Mouse (Mus musculus) urinary bladder, postnatal 14 days (tissue): ENCODE measurements around the gene Cd59b.
A peak's percentile ranks its signal among the peaks of the same experiment; 100 is the strongest.

Experiments used
- DNase-seq: peaks from one replicate; pipeline ENCODE4 v3.0.0; 2021; ENCODE audit warnings: low spot score

Gene Cd59b

DNA sequence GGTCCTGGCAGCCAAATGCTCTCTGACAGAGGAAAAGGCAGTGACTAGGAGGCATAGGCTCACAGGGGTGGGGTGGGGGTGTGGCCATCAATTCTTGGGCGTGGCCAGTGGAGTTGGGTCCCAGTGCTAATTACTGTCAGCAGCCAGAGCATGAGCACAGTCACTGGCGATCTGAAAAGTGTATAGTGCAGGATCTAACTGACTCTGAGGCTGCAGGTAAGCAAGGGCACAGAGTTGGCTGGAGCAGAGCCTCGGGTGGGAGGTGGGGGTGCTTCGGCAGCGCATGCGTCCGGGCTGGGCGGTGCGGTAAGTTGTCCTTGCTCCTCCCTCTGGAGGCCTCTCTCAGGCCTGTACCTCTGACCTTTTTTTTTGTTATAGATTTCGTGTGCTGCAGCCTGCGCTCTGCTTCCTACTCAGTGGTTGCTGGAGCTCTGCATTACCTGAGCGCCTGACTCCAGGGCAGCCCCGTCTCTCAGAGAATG lies at the start of gene Cd59b:
Gene Cd59b, plus strand, starts transcription at position 146 of the 482 bp plus-strand sequence.
- peak; percentile 50 for DNase-seq

DNA sequence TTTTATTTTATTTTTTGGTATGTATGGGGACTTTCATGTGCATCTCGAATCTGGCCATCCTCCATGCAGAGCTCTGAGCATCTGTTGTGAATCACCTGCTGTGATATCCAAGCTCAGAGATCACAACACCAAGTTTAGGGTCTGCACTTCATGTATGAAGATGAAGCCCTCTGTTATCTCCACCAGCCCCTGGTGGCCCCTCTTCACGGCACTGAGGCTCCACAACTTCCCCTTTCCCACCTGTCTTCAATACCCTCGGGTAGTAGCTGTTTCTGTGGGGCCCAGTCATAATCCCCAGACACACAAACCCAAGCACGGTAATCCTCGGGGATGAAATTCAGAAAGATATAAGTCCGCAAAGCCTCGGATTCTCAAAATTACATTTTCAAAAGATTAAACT lies 46.6 kb upstream of the Cd59b start:
- DNase-seq: no peak

DNA sequence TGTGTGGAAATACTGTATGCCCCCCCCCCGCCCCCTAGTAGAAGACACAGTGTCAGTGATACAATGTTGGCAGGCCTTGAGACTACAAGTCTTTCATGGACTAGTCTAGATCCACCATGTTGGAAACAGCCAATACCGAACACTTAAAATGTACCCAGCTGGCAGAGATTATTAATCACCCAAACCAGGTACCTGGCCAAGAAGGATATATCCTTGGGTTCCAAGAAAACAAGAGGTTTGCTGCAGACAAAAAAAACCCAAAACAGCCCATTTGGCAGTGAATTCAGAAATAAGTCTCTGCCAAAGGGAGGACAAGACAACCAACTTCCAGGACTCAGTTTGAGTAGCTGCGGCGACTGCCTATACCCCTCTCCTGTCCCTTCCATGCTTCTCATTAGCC lies 45.0 kb upstream of the Cd59b start:
- no peak for DNase-seq

GRCm38 (mm10) chr2:104027458-104028138 lies 42.1 kb upstream of the Cd59b start, which contains the start of gene Fbxo3:
Gene Fbxo3 (plus strand): TSS chr2:104027721.
- DNase-seq: peak; percentile 87

DNA sequence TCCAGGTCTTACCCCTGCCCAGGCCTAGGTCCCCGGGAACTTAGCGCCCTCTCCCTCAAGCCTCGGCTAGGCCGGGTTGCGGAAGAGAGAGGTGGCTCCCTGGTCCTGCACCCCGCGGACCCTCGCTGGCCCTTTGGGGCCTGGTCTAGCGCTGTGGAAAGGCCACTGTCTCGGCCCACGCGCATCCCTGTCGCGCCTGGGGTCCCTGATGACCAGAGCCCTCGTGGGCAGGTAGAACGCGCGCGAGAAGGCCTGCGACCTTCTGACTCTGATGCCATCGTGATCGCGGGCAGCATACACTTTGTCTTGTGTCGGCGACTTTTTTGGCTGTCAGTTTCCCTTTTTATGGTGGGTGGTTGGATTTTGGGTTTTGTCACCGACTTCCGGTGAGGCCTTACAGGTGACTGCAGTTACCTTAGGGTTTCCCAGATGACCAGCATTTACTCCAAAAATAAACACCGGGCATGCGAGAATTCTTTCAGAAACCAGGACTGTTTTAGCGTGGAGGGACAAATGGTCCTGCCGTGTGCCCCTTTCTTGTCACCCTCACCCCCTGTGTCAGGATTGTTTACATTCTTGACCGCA lies 41.4 kb upstream of the Cd59b start, which contains the start of gene 4931422A03Rik:
Gene 4931422A03Rik, minus strand, starts transcription at position 223 of the 585 bp plus-strand sequence.
- DNase-seq: no peak

- DNase-seq: no peak
Observed at GRCm38 (mm10) chr2:104029074-104029473, 40.6 kb upstream of the Cd59b start.

- no peak for DNase-seq
Observed at GRCm38 (mm10) chr2:104030381-104030780, 39.3 kb upstream of the Cd59b start.

- no peak for DNase-seq
Observed at GRCm38 (mm10) chr2:104032056-104032455, 37.6 kb upstream of the Cd59b start.

DNA sequence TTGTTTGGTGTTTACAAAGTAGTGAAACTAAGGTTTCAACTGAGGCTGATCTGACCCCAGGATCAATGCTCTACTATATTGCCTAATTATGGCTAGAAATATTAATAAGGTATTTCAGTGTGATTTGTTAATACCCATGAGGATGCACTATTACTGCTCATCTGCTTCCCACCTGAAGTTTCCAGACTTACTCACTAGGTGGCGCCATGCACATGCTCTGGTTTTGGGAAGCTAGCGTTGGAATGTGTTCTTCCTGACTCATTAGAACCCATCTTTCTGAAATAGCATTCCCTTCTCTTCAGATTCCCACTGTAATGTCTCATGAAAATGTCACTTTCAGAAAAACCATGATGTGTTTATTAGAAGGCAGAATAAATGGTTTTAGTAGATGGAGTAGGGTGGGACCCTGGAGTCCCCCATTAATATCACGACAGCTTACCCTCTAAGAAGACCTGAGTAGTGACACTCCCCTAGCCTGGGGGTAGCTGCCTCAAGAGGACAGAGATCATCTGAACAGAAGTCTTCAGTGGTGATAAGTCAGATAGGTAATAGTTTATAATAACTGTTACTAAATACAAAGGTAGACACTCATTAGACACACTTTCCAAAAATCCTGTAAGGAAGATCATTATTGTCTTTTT lies 34.7 kb upstream of the Cd59b start:
- peak; percentile 52 for DNase-seq

DNA sequence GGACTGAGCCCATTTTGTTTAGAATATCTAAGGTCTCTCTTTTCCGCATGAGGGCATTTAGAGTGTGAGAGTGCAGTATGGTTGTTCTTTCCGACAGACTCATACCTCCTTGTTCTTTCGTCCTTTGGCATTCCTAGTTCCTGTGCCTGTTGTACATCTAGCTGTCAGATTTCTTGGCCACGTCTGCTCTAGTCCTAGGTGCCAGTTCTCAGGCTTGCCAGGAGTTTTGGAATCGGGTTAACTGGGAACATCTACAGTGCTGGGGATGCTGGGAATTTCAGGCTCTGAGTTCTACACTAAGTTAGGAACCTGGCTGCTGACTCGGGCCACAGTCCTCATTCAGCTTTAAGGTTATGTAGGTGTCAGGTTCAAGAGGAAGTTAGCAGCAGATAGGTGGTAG lies 34.1 kb upstream of the Cd59b start:
- DNase-seq: no peak

GRCm38 (mm10) chr2:104036316-104036715 lies 33.3 kb upstream of the Cd59b start:
- no peak for DNase-seq

DNA sequence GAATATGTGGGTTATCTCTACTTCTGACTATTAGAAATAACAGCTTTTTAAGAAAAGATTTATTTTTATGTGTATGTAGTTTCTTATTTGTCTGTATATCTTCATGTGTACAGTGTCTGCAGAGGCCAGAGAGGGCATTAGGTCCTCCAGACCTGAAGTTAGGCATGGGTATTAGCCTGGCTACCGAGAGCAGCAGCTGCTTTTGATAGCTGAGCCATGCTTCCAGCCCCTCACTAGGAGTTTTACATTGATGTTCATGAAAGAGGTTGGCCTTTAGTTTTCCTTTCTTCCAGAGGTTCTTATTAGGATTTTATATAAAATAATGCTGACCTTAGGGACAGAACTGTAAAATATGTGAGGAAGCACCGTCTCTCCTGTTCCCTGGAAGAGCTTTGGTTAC lies 31.4 kb upstream of the Cd59b start:
- no peak for DNase-seq

- DNase-seq: no peak
Observed at GRCm38 (mm10) chr2:104041632-104042031, 28.0 kb upstream of the Cd59b start.

DNA sequence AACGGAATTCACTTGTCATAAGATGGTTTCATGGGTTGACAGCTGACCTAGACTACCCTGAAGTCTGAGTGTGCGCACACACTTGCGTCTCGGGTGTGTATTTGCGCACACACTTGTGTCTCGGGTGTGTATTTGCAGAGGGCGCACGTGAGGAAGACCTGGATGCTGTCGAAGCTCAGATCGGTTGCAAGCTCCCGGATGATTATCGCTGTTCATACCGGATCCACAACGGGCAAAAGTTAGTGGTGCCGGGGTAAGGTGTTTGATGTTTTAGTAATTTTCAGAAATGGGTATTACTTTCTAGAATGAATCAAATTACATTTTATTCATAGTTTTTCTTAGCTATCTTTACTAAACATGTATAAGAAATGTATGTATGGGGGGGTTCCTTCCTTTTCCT lies 26.9 kb upstream of the Cd59b start:
- DNase-seq: no peak

GRCm38 (mm10) chr2:104043624-104044478 lies 25.8 kb upstream of the Cd59b start:
- DNase-seq: no peak

- DNase-seq: no peak
Observed at GRCm38 (mm10) chr2:104044479-104045080, 25.1 kb upstream of the Cd59b start.

GRCm38 (mm10) chr2:104058381-104058780 lies 11.3 kb upstream of the Cd59b start:
- DNase-seq: no peak

DNA sequence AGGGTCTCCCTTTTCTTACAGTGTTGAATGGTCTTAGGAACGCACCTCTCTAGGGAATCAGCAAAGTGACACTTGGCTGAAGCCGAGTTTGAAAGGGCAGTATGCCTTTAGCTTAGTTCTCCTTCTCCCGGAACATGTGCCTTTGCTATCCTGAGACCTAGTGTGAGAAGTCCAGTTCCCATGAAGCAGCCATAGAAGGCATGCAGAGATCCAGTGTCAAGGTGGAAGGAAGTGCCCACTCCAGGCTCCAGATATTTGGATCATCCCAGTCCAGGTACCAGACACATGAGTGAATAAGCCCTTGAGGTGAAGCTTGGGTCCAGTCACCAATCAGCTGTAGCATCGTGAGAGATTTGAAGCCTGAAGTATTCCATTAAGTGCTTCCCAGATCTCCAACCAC lies 10.7 kb upstream of the Cd59b start:
- no peak for DNase-seq

DNA sequence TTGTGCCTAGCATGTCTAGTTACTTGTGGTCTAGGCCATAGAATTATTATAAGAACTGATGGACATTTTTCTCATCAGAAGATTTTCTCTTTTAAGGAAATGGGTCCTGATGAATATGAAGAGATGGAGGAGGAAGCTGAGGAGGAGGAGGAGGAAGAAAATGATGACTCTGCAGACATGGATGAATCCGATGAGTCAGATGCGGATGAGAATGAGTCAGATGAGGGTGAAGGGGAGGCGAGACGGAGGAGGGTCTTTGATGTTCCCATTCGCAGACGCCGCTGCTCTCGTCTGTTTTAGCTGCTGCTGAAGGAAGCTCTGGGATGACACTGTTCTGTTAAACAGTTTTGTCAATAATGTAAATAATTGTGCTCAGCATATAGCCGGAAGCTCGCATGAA lies 9.9 kb upstream of the Cd59b start:
- no peak for DNase-seq

DNA sequence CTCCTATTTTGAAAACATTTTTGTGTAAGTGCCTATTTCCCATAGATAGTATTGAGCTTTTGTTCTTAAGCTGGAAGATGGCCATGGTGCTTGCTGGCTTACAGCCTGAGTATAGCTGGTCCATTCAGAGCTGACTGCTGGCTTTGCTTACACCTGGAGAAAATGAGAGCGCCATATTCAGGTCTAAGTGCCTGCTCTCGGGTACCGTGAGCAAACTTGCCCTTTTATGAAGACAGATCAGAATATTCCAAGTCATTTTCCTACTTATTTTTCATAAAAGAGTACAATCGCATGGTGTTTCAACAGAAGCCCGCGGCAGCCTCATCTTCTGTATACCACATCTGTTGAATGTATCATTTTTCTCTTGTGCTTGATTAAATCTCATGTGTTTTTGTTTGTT lies 8.7 kb upstream of the Cd59b start:
- DNase-seq: no peak

DNA sequence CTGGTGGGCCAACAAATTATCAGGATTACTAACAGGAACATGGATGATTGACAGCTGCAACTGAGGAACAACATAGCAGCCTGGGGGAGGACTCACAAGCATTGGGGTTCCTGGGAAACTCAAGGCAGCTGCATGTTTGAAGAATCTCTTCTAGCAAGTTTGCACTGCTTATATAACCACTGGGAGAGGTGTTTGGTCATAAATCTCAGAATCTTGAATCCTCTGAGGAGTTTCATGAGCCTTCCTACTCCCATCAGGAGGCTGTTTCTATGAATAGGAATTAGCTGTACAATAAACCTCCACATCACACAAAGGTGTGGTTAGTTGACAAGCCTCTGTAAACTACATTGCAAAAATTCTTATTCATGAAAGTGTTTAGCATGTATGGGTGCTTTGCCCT lies 7.0 kb upstream of the Cd59b start:
- DNase-seq: no peak

DNA sequence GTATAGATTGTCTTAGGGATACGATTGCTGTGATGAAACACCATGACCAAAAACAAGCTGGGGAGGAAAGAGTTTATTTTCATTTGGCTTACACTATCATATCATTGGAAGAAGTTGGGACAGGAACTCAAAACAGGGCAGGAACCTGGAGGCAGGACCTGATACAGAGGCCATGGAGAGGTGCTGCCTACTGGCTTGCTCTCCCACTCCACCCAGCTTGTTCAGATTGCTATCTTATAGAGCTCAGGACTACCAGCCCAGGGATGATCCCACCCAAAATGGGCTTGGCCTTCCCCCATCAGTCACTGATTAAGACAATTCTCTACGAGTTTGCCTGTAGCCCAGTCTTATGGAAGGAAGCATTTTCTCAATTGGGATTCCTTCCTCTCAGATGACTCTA lies 5.5 kb upstream of the Cd59b start:
- DNase-seq: no peak
